Mouse (Mus musculus) erythroblast, embryonic 14.5 days (primary cell): ENCODE data around the gene Slc24a5.

Experiments
- GATA1 ChIP-seq: IDR thresholded peaks from 2 replicates; pipeline ENCODE4 v1.6.1; 2012; ENCODE audit warnings: low read length, inconsistent platforms, mixed read lengths
- TAL1 ChIP-seq: IDR thresholded peaks from 3 replicates; pipeline ENCODE4 v1.6.1; 2012; ENCODE audit warnings: low read length, inconsistent platforms, mixed read lengths

- TF ChIP-seq GATA1, result no peak
- TF ChIP-seq TAL1, result no peak
Observed at GRCm38 (mm10) chr2:125122288-125122623, 54.3 kb downstream of the Slc24a5 start.
